Mouse (Mus musculus) CD4-positive, CD25-positive, alpha-beta regulatory T cell, adult 2 months (primary cell): Measurements from ENCODE around the gene Npr2.

ENCODE experiments used
- DNase-seq: peaks from one replicate; pipeline ENCODE4 v3.0.0-alpha.2; 2012; ENCODE audit warnings: low read depth, low spot score

Gene Npr2

DNA sequence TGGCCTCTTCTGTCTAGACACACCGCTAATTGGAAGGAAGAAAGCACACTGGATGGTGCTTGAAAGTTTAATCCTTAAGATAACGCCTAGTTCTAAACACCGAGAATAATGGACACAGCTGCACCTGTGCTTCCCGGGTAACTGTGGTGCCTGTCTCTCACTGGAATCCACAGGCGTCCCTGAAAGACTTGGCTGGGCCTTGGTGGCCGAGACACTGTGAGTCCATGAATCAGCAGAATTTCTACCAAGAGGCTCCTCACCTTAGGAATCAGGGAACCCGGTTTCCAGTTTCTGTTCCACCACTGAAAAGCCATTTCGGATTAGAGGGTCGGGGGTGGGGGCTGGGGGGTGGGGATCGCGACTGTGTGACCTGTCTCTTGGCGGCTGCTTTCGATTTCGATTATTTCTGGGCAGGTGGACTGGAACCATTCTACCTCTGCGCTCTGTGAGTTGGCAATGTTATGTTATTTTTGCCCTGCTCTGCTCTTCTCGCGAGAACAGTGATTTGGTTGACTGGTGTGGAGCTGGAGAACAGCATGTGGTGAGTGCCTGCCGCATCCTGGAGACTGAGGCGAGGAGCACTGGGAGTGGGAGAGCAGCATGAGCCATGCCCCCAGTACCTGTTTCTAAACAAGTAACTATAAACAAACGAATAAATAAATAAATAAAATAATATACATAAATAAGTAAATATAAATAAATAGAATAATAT, 2.5 kb upstream of the Npr2 start:
- DNase-seq, result no peak

DNA sequence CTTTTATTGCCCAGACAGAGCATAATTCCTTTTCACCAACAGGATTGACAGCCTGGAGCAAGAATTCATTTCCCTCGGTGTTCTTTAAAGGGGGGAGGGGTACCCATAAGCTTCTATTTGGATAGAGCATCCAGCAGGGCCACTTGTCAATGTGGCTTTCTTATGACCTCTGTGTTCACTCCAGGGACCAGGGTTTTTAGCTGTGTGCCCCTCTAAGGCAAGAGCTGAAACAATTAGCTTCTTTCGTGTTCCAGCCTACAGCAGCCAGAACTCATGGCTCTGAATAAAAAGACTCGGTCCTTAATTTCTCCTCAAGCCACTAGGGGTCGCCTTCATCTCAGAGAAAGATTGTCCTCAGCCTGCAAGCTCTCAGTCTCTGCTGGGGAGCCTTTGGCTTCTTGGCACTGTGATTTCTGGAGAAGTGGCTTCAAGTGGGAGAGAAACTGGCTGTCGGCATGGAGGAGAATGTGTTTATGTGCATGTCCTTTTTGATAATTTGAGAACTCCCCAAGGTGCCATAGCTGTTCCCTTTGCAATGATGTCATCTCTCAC, 1.6 kb upstream of the Npr2 start:
- DNase-seq, result peak; percentile 84

DNA sequence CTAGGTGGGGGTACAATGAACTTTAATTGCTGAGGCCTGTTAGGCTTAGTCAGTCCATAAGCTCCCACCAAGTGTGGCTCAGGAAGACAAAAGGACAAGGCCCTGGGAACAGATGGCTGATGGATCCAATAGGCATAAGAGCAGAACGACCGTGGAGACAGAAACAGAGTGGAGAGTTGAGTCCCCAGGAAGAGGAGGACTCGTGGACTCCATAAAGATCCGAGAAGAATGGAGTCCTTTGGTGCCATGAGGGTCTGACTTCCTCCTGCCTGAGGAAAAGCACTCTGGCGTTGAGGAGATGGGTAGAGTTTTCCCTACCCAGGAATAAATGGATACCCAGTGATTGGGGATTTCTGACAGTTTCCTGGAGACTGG, 1.1 kb upstream of the Npr2 start:
- DNase-seq, result no peak

DNA sequence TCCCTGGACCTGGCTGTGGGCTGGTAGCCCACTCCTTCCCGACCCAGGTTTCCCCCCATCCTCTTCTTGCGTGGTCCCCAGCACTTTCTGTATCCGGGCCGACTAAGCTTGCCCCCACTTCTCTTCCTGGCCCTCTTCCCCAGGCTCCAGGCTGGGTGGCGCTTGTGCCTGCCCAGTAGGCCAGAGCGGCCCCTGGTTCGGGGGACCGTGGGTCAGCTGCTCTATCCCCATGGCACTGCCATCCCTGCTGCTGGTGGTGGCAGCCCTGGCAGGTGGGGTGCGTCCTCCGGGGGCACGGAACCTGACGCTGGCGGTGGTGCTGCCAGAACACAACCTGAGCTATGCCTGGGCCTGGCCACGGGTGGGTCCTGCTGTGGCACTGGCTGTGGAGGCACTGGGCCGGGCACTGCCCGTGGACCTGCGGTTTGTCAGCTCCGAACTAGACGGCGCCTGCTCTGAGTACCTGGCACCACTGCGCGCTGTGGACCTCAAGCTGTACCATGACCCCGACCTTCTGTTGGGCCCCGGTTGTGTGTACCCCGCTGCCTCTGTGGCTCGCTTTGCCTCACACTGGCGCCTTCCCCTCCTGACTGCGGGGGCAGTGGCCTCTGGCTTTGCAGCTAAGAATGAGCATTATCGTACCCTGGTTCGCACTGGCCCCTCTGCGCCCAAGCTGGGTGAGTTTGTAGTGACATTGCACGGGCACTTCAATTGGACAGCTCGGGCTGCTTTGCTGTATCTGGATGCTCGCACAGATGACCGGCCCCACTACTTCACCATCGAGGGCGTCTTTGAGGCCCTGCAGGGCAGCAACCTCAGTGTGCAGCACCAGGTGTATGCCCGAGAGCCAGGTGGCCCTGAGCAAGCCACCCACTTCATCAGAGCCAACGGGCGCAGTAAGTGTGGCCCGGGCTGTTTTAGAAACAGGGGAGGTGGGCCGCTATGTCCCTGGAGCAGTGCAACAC, 503 bp downstream of the Npr2 start:
- DNase-seq, result no peak

DNA sequence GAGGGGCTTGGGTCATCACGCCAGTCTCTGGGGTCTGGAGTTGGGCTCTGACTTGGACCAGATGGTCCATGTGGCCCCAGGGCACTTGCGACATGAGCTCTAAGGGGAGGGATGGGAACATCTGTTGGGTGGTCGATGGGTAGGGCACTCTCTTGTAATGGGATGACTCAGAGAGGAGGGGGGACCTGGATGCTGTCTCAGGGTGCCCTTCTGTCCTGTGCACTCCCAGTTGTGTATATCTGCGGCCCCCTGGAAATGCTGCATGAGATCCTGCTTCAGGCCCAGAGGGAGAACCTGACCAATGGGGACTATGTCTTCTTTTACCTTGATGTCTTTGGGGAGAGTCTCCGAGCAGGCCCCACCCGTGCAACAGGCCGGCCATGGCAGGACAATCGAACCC, 1.6 kb downstream of the Npr2 start:
- no peak for DNase-seq

DNA sequence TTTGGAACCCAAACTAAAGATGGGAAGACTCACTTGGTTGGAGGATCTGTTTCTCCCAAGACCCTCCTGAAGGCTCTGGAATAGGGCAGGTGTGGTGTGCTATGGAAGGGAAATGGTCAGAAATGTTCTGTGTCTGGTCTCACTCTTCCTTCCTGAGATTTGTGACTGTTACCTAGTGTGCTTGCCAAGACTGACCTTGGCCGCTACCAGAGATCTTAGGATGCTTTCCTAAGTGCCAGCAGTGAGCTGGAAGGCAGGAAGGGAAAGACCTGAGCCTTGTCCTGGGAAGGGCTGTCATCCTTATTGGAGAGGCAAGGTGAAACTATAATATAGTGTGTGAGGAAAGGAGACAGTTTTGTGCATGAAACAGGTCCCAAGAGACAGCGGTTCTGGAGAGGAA, 2.0 kb downstream of the Npr2 start:
- DNase-seq, result no peak

DNA sequence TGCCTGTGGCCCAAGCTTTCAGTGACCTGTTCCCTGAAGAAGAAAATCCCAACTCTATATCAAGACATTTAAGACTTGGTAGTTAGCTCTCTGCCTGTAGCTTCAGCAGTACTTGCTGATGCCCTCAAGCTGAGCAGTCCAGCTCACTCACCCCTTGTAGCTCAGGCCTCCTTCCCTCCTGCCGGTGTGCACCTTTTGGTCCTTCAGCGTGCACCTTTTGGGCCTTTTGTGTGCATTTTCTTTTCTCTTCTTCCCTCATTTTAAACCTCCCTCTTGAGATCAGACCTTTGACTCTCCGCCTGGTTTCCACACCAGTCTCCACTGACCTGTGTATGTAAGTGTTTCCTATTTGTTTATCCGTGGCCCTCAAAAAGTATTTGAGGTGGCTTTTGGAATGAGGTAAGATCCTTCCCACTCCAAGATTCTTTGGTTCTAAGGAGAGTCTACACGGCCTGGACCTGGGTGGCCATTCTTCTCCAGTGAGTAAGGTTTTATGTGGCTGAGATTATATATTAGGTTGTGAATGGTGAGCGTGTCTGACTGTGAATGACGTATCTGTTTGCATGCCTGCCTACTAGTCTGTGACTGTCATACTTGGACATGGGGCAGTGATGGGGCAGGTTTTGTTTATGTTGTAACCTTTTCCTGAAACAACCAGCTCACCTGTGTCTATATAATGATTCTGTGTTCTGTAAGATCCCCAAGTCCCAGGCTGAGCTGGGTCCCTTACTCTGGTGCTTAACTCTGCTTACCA, 3.1 kb downstream of the Npr2 start:
- no peak for DNase-seq

DNA sequence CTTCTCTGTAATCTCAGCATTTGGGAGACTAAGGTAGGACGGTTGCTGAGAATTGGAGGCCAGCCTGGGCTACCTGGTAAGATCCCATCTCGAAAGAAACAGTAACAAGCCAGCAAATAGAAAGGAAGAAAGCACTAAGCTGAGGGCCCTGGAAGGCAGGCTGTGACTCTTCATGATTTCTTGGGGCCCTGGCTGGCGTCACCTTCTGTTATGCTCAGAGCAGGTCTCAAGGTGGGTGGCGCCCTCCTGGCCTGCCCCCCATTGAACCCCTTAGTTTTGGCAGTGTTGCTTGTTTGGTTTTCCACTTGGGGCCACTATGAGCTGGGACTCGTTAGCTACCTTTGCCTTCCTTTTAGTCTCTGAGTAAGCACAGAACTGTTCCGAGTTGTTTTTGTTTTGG, 5.0 kb downstream of the Npr2 start:
- DNase-seq, result no peak

DNA sequence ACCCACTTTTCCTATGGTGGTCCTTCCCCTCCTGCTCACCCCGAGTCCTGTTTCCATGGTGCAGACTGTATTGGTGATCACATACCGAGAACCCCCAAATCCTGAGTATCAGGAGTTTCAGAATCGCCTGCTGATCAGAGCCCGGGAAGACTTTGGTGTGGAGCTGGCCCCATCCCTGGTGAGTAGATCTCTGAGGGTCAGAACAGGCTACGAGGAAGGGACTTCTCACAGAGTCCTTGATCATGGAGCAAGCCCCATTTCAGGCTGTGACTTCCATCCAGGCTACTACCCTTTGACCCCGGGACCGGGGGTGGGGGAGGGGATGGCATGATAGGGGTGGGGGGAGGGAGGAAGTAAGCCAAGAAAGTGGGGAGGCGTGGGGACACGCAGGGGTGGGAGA, 8.3 kb downstream of the Npr2 start:
- no peak for DNase-seq

DNA sequence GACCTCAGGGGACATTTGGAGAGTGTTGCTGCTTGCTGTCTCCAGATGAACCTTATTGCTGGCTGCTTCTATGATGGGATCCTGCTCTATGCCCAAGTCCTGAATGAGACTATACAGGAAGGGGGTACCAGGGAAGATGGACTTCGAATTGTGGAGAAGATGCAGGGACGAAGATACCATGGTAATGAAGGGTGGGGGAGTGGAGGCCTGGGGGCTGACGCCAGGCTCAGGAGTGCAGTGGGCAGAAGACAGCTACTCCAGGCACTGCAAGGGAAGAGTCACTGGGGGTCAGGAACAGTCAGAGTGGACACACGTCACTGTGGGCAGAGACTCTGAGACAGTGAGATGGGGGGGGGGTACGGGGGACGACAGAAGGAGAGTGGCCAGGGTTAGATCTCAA, 8.8 kb downstream of the Npr2 start:
- DNase-seq, result no peak

DNA sequence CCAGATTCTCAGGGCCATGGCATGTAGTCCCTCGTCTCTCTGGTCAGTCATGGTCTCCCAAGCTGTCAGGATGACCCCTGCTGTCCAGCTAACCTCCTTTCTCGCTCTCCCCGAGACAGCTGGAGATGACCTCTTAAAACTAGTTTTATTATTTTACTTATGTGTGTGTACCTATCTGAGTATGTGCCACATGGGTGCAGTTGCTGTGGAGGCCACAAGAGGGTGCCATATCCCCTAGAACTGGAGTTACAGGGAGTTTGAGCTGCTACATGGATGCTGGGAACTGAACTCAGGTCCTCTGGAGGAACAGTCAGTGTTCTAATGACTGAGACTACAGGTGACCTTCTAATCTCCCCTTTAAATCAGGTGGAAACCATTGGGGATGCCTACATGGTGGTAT, 18.0 kb downstream of the Npr2 start:
- no peak for DNase-seq

DNA sequence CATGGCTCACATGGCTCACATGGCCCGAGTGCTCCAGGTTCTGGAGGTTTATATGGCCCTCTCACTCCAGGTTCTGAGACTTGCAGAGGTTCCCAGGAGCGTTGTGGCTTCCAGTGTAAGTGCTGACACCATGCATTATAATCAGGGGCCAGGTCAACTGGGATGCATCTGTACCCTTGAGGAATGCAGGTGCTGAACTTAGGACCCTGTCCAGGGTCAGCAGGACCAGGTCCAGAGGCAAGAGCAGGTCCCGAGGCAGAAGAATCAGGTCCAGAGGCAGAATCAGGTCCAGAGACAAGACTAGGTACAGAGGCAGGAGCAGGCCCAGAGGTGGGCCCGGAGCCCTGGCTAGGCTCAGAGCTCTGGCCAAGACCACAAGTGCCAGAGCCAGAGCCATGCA, 21.0 kb downstream of the Npr2 start:
- no peak for DNase-seq

DNA sequence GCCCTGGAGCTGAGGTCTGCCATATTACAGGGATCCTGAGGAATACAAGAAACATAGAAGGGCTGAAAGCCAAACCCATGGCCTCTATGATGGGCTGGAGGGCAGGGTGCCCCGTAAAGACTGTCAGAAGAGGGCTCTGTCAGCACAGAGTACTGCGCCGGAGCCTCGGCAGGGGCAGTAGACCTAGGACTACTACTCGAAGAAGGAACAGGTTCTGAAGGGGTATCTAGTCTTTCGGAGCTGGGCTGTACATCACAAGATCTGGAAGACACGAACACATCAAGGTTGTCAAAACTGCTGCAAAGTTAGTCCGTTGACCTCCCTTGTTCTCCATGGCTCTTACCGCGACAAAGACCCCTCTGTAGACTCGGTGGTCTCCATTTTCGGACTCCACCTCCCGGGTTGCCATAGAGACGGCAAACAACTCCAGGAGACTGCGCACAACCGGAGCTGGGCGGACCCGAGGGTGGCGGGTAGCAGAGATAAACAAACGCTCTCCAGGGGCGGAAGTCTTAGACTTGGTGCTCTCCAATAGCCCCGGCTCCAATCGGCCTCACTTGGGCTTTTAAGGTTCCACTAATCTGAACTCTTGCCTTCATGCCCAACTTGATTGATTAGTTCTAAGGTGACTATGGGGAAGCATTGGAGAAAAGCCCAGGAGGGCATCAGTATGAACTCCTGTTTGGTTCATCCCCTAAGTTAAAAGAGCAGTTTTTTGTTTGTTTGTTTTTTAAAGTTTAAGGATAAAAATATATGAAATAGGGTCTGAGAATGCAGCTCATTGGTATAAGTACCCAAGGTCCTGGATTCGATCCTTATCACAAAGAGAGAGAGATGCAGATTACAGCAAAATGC, 21.7 kb downstream of the Npr2 start, which contains the start of gene Spag8:
Spag8 (minus strand) TSS at position 434 of the 855 bp plus-strand sequence.
- peak; percentile 46 for DNase-seq

DNA sequence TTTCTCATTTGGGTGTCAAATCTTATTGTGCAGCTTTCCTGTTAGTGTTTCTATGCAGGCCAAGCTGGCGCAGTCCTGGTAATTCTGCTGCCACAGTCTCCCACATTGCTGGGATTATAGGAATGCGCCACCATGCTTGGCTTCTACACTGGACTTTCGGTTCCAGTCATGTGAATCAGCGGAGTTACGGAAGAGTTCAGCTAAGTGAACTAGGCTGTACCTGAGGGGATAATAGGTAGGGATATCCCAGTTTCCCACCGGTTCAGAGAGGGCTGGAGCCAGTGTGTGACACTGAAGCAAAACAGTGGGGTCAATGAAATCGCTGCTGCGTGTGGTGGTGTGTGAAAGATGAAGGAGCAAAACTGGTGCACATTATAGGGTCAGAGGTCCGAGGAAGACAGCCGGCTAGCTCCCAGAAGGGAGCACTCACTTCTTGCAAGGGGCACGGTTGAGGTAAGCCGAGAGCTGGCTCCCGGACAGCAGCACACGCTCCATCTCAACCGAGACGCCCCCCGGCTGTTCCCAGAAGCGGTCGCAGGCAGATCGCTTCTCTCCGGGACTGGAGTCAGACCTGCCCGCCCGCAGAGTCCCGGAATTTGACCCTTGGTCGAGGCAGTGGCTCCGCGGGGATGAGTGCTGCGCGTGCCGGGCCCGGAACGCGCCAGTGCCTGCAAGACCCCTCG, 24.1 kb downstream of the Npr2 start:
- DNase-seq, result no peak

DNA sequence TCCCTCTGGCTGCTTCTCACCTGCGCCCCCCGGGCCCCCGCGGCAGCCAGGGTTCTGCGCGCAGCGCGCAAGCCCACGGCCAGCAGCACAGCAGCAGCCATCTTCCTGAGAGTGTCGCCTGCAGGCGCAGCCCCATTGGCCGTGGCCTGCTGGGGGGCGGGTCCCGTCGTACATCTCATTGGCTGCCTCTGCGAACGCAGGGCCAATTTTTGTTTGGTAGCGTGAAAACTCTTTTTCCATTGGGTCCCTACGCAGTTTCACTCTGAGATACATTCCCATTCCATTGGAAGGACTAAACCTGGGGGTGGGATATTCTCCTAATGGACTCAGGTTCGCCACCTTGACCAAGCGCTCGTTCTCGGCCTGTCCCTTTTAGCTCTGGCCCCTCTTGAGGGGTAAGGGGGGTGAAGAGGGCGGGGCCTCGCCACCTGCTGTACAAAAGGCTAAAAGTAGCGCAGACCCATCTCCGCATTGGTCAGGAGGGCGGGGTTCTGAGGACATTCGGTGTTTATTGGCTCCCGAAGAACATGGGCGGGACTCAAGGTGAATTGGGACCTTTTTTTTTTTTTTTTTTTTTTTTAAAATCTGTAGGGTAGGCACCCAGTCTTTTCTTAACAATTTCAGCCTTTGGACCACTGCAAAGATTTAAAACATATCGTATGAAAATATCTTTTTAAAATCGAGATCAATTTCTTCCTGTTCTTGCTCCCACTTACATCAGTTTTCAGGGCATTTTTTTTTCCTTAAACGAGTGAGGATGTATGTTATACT, 24.8 kb downstream of the Npr2 start, which contains the start of gene Hint2:
Hint2 (minus strand) TSS at position 128 of the 771 bp plus-strand sequence.
- peak; percentile 96 for DNase-seq

DNA sequence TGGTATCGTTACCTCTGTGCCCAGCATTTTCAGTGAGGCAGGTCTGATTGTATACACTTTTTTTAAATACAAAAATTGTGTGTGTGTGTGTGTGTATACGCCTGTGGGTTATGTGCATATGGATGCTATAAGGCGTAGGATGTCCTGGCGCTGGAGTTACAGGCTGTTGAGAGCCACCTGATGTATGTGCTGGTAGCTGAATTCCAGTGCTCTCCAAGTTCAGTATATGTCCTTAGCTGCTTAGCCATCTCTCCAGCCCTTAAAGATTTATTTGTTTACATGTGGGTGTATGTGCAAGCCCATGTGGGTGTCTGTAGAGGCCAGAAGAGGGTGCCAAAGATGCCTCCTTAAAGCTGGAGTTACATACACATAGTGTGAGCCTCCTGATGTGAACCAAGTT, 25.4 kb downstream of the Npr2 start:
- peak; percentile 23 for DNase-seq

DNA sequence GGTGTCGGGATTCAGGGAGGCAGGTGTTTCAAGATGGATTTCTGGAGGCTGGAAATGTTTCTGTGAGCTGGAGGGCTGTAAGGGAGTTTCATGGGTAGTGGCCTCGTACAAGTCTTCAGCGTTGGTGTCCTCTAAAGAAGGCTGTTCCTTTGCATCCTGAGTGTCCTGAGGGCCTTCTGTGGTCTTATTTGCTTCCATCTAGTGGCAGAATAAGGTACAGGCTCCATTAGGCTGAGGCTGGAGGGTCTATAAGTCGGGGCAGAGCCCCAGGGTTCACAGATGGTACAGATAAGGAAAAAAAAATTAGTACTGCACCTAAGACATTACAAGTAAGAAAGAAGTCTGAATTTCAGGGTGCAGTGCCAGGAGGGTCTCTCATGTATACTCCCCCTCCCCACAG, 34.7 kb downstream of the Npr2 start:
- DNase-seq, result peak; percentile 43

DNA sequence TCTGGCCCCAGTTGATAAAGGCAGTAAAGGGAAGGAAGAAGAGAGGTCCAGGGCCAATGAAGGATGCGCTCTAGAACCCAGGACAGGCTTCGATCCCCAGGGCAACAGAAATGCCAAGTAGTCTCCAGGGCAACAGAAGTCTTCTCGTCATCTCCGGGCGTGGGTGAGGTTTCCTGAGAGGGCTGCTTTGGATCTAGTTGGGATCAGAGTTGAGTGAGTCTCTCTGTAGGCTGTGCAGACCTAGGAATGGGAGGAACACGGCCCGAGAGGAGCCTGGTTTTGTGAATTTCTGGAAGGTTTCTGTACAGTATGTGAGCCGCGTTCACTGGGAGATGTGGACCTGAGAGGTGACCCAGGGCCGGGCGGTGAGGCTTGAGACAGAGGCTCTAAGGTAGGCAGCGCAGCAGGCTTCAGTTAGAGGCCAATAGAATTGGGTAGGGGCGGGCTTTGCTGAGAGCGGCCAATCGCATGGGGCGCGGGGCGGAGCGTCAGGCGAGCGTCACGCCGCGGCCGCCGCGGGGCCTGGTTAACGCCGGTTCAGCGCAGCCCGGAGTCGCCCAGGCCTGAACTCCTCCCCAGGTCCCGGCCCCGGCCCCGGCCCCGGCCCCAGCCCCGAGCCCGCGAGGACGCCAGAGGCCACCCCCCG, 37.2 kb downstream of the Npr2 start, which contains the start of the genes Tmem8b and Fam221b:
Tmem8b (plus strand) TSS at position 190 of the 646 bp plus-strand sequence.
Fam221b (minus strand) TSS at position 364 of the 646 bp plus-strand sequence.
- peak; percentile 93 for DNase-seq

DNA sequence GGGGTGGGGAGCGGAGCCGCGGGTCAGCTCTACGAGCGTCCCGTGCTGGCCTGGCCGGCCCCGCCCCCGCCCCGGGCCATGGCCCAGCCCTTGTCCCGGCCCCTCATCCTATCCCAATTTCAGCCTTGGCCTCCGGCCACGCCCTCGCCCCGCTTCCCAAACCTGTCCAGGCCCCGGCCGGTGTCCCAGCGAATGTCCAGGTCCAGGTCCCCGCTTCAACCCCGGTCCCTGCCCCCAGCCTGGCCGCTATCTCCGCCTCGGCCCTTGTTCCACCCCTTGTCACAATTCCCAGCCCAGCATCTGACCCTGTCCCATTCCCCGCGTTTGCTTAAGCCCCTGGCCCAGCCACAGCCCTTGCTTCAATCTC, 37.7 kb downstream of the Npr2 start:
- DNase-seq, result no peak
